Mouse (Mus musculus): ENCODE data around the gene Mettl26. TPM values are rescaled to one million over a fixed set of nuclear protein-coding genes. Genes with fewer than 3 reads are reported as not detected.

Gene Mettl26
- total RNA-seq, 2 experiments from 2014 or later = 34.8 to 36.0 TPM

DNA sequence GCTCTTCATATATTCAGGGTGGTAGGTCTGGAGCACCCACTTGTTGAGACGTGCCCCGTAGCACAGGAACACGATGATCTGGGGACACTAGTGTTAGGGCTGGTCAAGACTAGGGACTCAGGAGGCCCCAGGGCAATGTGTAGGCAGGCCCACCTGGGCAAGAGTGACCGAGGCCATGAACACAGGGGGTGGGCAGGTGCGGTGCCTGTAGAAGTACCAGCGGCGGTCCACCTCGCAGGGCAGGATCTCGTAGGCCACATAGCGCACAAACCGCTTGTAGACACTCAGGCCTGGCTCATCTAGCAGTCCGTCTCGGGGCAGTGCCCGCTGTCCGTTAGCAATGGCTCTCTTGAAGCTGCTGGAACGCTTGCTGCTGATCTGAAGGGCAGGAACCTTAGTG lies 39.1 kb upstream of the Mettl26 start:
- intact Hi-C loops (cut with DNase I) = no loop called here

GRCm38 (mm10) chr17:25836397-25837075 lies 38.3 kb upstream of the Mettl26 start:
- DNase-seq (ENCODE audit: extremely low spot score in 1 of 2, low spot score in 2 of 2) = peak in 1 of 2 experiments; percentile 37
- intact Hi-C loops (cut with DNase I) = no loop called here

More for the DNA sequence above, 39.1 kb upstream of the Mettl26 start:
- peak in 1 of 2 experiments; percentile 39 for DNase-seq (ENCODE audit: extremely low spot score in 1 of 2, low spot score in 2 of 2)

DNA sequence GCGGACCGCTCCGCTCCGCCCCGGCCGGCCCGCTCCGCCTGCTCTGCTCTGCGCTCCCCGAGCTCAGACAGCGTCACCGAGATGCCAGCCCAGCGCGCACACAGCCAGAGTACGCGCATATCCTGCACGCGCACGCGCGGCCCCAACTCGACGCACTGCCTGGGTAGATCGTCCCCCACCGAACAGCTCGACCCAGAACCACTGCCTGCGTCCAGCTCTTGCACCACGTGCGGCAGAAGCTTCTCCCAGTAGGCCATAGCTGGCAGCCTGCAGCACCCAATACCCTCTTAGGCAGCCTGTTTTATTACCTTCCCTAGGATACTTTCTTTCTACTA lies 37.8 kb upstream of the Mettl26 start, which contains the start of gene Rhbdl1:
Rhbdl1 (minus strand) TSS at position 220 of the 335 bp plus-strand sequence.
- peak; percentile 82 to 89 for DNase-seq (ENCODE audit: extremely low spot score in 1 of 2, low spot score in 2 of 2)
- intact Hi-C loops (cut with DNase I) = no loop called here

DNA sequence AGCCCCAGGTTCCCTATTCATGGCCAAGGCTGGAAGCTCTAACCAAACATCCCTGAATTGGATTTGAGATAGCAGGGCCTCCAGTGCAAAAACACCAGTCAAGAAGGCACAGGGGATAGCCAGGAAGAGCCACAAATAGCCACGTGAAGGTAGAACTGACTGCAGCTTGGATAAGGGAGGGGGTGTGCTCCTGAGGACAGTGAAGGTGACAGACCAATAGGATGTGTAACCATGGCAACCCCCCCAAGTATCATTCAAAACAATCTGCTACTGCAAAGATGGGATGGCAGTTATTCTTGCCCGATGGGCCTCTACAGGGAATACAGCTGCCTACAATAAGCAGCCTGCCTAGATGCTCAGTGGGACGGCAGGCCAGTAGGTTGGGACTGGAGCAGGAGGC lies 37.3 kb upstream of the Mettl26 start:
- intact Hi-C loops (cut with DNase I) = no loop called here

DNA sequence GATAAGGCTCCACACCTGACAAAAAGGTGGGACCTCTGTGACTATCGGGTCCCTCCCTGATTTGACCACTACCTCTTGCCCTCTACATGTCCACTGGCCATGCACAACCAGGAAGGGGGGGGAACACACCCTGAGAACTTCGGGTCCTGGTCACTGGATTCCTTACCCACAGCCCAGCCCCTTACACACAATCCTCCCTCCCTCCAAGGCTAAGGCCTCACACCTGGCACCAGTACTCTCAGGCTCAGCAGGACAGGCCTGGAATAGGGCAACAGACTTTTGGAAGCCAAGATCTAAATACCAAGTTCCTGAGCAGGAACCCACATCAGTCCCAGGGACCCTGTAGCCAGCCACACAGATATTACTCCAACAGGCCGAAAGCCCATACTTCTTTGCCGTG lies 36.0 kb upstream of the Mettl26 start:
- no peak for DNase-seq (ENCODE audit: extremely low spot score in 1 of 2, low spot score in 2 of 2)
- intact Hi-C loops (cut with DNase I) = no loop called here

More for the DNA sequence above, 37.3 kb upstream of the Mettl26 start:
- no peak for DNase-seq (ENCODE audit: extremely low spot score in 1 of 2, low spot score in 2 of 2)

GRCm38 (mm10) chr17:25839455-25840235 lies 35.2 kb upstream of the Mettl26 start:
- DNase-seq (ENCODE audit: extremely low spot score in 1 of 2, low spot score in 2 of 2) = no peak
- intact Hi-C loops (cut with DNase I) = no loop called here

DNA sequence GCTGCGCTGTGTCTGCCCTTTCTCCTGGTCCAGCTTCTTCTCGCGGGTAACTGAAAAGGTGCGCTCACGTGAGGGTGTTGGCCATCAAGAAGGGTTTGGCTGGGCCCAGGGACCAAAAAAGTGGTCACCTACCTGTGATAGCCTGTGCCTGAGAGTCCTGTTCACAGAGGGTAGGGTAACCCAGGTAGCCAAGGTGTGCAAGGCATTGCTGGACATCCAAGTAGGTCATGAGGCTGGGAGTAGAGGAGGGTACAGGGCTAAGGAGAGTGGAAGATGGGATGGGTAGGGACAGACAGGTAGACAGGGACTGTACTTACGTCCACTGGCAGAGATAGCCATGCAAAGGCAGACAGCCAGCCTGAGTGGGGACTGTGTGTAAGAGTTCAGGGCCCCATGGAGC lies 34.4 kb upstream of the Mettl26 start:
- no peak for DNase-seq (ENCODE audit: extremely low spot score in 1 of 2, low spot score in 2 of 2)
- intact Hi-C loops (cut with DNase I) = no loop called here

DNA sequence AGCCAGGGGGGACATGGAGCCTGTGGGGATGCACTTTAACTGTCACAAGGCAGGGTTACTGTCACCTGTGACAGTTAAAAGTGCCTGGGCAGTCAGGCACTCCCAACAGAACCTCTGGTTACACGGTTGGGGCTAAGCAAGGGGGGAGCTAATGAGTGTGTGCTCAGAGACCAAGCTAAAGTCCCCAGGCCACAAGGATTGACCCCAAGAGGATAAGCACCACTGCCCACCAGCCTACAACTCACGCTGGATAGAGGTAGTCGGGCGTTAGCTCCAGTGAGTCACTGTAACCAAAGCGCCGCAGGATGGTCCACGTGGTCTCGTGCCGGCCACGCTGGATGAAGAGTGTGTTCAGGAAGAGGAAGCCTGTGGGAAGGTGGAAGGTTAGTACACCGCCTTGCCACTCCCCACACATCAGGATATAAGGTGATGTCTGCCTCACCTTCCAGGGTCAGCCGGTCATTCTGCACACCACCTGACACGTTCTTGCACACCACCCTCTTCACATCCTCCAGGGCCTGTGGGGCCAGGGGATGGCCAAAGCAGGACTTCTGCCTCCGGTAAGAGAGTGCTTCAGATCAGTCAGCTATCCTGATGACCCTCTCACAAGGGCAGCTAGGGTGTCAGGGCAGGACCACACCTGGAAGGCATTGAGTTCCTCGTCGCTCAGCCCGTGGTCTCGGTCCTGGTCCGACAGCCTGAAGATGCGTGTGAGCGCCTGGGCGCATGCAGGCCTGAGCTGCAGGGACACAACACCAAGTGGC lies 33.6 kb upstream of the Mettl26 start, which contains the start of gene Gm20683:
Gm20683 (minus strand) TSS at position 647 of the 764 bp plus-strand sequence.
- intact Hi-C loops (cut with DNase I) = no loop called here
- DNase-seq (ENCODE audit: extremely low spot score in 1 of 2, low spot score in 2 of 2) = no peak

DNA sequence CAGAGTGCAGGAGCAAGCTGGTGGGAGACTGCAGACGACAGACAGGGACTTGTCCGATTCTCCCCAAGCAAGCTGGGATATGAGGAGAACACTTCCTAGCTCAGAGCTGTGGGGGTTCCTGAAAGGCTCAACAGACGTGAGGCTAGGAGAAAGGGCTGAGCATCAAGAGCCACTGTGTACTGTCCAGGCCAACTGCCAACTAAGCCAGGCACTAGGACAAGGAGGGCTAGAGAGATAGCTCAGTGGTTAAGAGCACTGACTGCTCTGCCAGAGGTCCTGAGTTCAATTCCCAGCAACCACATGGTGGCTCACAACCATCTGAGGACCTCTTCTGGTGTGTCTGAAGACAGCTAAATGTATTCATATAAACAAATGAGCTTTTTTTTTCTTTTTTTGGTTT lies 32.4 kb upstream of the Mettl26 start:
- DNase-seq (ENCODE audit: extremely low spot score in 1 of 2, low spot score in 2 of 2) = no peak
- intact Hi-C loops (cut with DNase I) = no loop called here

DNA sequence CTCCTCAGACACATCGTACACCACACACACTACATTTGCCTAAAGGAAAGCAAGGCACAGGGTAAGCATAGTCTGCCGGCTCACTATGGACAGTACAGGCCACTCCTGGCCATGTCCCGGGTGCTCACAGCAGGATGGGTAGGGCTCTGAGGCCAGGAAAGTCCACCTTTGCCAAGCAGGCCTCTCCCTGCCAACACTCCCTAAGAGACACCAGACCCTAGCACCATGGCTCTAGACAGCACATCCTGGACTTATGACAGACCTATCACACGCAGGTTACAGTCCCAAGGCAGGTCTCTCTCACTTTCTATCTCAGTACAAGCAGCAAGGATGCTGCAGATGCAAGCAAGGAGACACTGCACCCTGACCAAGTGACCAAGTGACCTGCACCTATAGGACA lies 31.8 kb upstream of the Mettl26 start:
- no peak for DNase-seq (ENCODE audit: extremely low spot score in 1 of 2, low spot score in 2 of 2)
- intact Hi-C loops (cut with DNase I) = no loop called here

DNA sequence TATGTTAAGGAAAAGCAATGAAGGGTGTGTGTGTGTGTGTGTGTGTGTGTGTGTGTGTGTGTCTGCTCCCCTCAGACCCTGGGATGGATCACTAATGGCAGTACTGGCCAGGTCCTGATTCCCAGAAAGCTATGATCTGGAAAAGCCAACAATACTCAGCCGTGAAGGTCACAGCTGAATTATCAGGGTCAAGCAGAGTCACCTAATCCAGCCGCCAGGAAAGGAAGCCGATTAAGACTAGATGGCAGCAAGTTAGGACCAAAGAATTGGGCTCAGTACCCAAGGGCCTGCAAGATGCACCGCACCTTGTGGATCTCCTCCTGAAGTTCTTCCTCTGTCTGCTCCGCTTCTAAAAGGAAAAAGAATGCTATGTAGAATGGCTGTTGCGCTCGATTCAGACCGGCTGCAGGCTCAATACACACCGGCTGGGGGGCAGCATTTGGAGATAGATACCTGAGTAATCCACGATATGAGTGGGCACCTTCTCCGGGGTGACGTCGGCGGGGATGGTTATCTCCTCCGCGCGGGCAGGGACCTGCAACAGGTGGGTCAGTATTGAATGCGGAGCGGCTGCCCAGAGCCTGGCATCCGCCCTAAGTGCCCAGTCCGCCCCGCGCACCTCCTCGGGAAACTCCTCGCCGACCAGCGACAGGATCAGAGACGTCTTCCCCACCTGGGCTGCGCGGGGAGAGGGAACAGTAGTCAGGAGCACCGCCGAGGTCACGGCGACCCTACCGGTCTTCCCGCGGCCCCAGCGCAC lies 31.1 kb upstream of the Mettl26 start:
- intact Hi-C loops (cut with DNase I) = no loop called here
- no peak for DNase-seq (ENCODE audit: extremely low spot score in 1 of 2, low spot score in 2 of 2)

DNA sequence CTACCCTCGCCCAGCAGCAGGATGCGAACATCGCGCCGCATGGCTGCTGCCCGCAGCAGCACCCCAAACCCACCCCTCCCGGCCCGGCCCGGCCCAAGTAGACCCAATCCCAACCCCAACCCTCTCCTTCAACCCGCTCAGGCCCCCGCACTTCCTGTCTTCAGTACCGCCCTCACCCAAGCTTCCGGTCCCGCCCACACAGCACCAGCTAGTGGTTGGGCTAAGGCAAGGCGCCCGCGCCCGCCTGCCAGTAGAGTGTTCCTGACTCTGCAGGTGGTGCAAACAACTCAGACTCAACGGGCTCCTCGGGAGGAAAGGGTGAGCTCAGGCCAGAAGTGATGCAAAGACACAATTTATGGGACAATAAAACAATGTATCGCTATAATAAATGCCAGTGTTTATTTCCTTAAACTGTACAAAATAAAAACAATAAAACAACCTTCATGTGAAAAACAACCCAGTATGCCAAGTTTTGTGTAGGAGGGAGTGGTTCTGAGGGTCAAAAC lies 30.4 kb upstream of the Mettl26 start, which contains the start of gene Rhot2:
Rhot2 (minus strand) TSS at position 456 of the 506 bp plus-strand sequence.
- peak; percentile 93 to 98 for DNase-seq (ENCODE audit: extremely low spot score in 1 of 2, low spot score in 2 of 2)
- intact Hi-C loops (cut with DNase I) = no loop called here

DNA sequence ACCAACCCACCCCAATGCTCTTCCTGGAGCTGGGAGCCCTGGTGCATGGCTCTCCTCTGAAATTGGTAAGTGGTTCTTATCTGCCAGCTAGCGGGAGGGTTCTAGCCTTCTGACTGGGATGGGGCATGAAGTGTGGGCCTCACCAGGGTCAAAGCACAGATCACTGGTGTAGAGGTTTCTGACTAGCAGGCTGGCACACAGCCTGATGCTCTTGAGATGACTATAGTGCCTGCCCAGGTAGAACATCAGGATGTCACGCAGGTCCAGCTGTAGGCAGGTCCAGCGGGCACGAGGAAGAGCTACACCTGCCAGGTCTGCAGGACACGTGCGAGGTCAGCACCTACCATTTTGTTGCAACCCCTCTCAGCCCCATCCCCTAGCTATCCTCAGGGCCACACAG lies 14.6 kb upstream of the Mettl26 start:
- intact Hi-C loops (cut with DNase I) = no loop called here

DNA sequence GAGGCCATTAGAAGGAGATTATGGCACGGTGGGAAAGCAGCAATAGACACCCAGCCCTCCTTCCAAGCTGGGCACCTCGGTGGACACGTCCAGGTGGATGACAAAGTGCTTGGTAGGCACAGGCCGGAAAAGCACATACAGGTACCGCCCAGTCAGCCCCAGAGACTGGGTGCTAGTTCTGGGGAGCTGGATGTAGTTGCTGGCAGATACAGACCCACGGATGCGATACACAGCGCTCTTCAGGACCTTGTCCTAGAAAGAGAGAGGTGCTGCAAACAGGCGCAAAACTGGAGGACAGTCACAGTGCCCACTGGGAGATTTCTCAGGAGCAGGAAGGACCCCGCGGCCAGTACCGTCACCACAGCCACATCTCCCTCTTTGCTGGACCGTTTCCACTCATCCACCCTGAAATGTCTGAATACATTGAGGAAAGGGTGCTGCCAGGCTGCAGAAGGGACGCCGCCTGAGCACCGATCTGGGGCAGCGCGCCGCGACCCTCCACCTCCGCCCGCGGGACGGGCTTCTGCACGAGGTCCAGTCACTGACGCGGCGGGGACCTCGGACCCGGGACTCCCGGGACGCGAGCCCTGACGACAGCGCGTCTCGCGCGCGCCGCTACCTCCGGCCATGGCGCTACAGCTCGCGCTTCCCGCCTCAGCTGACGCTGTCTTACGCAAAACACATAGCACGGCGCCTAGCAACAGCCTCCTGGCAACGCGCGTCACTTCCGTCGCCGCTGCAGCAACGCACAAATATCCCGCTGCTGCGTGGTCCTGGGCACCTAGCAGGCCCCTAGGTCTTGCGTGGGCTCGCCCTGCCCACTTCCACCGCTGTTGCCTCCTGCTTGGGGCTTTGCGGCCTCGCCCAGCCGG lies 13.8 kb upstream of the Mettl26 start, which contains the start of gene Wdr90:
Wdr90 (minus strand) TSS at position 670 of the 872 bp plus-strand sequence.
- intact Hi-C loops (cut with DNase I) = no loop called here
- DNase-seq (ENCODE audit: extremely low spot score in 1 of 2, low spot score in 2 of 2) = peak; percentile 90 to 95

More for the DNA sequence above, 14.6 kb upstream of the Mettl26 start:
- DNase-seq (ENCODE audit: extremely low spot score in 1 of 2, low spot score in 2 of 2) = no peak

DNA sequence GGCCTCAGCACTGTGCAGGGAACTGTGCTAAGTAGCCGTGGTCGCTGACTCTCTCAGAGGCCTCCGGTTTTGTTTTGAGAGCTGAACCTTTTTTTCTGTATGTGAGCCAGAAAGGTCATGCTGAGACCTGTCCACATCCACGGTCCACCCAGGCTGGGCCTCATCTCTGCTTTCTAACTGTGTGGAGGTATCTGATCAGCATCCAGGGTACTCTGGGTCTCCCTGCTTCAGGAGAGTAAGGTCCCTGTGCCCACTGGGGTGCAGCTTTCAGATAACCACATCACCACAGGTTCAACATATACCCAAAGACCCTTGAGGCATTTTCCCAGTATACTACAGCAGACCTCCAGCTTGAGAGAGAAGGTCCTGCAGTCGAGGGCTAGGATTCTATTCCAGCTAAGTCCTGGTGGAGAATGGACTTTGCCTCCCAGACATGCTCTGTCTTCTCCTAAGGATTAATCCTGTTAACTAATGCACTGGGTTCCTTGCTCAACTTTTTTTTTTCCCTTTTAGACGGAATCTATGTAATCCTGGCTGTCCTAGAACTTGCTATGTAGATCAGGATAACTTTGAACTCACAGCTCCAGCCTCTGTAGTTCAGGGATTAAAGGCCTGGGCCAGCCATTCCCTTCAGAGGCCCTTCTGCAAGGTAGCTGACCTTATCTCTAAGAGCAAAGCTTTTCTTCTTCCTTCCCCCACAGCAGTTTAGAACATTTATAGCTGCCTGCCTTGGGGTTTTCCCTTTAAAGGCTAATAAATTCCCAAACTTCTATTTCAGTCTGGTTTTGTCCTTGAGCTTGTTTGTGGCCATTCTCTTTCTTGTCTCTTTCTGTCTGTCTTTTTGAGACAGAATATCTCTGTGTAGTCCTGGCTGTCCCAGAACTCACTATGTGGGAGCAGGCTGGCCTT lies 12.9 kb upstream of the Mettl26 start:
- intact Hi-C loops (cut with DNase I) = no loop called here

GRCm38 (mm10) chr17:25863681-25864080 lies 11.2 kb upstream of the Mettl26 start:
- DNase-seq (ENCODE audit: extremely low spot score in 1 of 2, low spot score in 2 of 2) = no peak
- intact Hi-C loops (cut with DNase I) = no loop called here

More for the DNA sequence above, 12.9 kb upstream of the Mettl26 start:
- DNase-seq (ENCODE audit: extremely low spot score in 1 of 2, low spot score in 2 of 2) = no peak

DNA sequence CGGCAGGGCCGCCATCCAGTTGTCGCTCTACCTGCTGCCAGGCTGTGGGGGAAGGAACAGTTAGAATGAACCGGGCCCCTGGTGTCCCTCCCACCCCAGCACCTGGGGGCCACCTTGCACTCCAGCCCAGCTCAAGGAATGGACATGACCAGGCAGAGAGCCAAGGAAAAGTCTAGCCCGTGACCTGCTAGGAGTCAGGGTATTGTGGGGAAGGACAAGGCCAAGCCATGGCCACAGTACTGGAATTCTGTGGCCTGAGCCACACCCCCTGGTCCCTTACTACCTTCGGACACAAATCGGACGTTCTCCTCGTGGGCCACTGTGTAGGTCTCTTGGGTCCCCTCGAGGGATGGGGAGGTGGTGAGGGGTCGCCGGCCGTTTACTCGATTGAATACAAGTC lies 10.6 kb upstream of the Mettl26 start:
- no peak for DNase-seq (ENCODE audit: extremely low spot score in 1 of 2, low spot score in 2 of 2)
- intact Hi-C loops (cut with DNase I) = no loop called here

Data from left cerebral cortex, postnatal 10 days (tissue).